Mouse (Mus musculus): ENCODE measurements around the gene Tmem151a.
"Not testable (repeated sequence)": the region's sequence is repeated elsewhere in the genome, so short reads cannot be mapped to it uniquely, and the experiment has no call there.

The Tmem151a gene

GRCm38 (mm10) chr19:5094746-5095417, 9.6 kb upstream of the Tmem151a start:
- CTCF ChIA-PET: no interaction called here

- CTCF ChIA-PET: no interaction called here
These were observed 8.9 kb upstream of the Tmem151a start for GRCm38 (mm10) chr19:5094243-5094632.

GRCm38 (mm10) chr19:5093481-5094242, 8.3 kb upstream of the Tmem151a start:
- CTCF ChIA-PET: no interaction called here

- CTCF ChIA-PET: no interaction called here
These were observed 6.8 kb upstream of the Tmem151a start for GRCm38 (mm10) chr19:5092083-5092482.

- CTCF ChIA-PET: interaction anchor here (0.5 to 0.9 kb wide), 3 partner anchors 13 to 1751 kb away, joined by 3 to 7 read pairs (median 4); no protein-coding TSS in a partner anchor
These were observed 4.0 kb upstream of the Tmem151a start for GRCm38 (mm10) chr19:5089324-5089723.

- CTCF ChIA-PET: no interaction called here
These were observed 2.8 kb upstream of the Tmem151a start, which contains the start of gene Yif1a for GRCm38 (mm10) chr19:5087884-5088728. Gene Yif1a (plus strand): TSS chr19:5088538.

GRCm38 (mm10) chr19:5086533-5086932, 1.2 kb upstream of the Tmem151a start:
- CTCF ChIA-PET: not testable (repeated sequence)

- CTCF ChIA-PET: no interaction called here
These were observed 542 bp downstream of the Tmem151a start for GRCm38 (mm10) chr19:5084834-5085144.

- CTCF ChIA-PET: interaction anchor here (0.5 kb wide), 1 partner anchor 106 kb away, joined by 16 read pairs; no protein-coding TSS in a partner anchor
These were observed 1.1 kb downstream of the Tmem151a start for GRCm38 (mm10) chr19:5083961-5084833.

- CTCF ChIA-PET: interaction anchor here (0.5 kb wide), 1 partner anchor 602 kb away, joined by 4 read pairs; no protein-coding TSS in a partner anchor
These were observed 2.7 kb downstream of the Tmem151a start for GRCm38 (mm10) chr19:5082596-5082995.

- CTCF ChIA-PET: interaction anchor here (0.5 kb wide), 2 partner anchors 487 to 602 kb away, joined by 3 to 4 read pairs; no protein-coding TSS in a partner anchor
These were observed 3.3 kb downstream of the Tmem151a start for GRCm38 (mm10) chr19:5082005-5082404.

- CTCF ChIA-PET: interaction anchor here (0.7 to 0.9 kb wide), 2 partner anchors 59 to 62 kb away, joined by 4 to 6 read pairs; no protein-coding TSS in a partner anchor
These were observed 6.1 kb downstream of the Tmem151a start for GRCm38 (mm10) chr19:5079279-5079678.

- CTCF ChIA-PET: interaction anchor here (0.5 to 0.6 kb wide), 2 partner anchors 44 to 183 kb away, joined by 3 read pairs; no protein-coding TSS in a partner anchor
These were observed 11.8 kb downstream of the Tmem151a start for GRCm38 (mm10) chr19:5073518-5073917.

- CTCF ChIA-PET: no interaction called here
These were observed 12.3 kb downstream of the Tmem151a start for GRCm38 (mm10) chr19:5073028-5073427.

GRCm38 (mm10) chr19:5072389-5073019, 12.8 kb downstream of the Tmem151a start:
- CTCF ChIA-PET: interaction anchor here (0.6 kb wide), 1 partner anchor 68 kb away, joined by 3 read pairs; no protein-coding TSS in a partner anchor

GRCm38 (mm10) chr19:5071545-5072369, 13.6 kb downstream of the Tmem151a start:
- CTCF ChIA-PET: interaction anchor here (0.6 kb wide), 1 partner anchor 68 kb away, joined by 3 read pairs; no protein-coding TSS in a partner anchor

- CTCF ChIA-PET: interaction anchor here (1.3 kb wide), 1 partner anchor 15 kb away, joined by 3 read pairs; no protein-coding TSS in a partner anchor
These were observed 14.3 kb downstream of the Tmem151a start for GRCm38 (mm10) chr19:5071077-5071476.

- CTCF ChIA-PET: interaction anchor here (1.3 kb wide), 1 partner anchor 14 kb away, joined by 3 read pairs; no protein-coding TSS in a partner anchor
These were observed 15.4 kb downstream of the Tmem151a start for GRCm38 (mm10) chr19:5069978-5070377.

GRCm38 (mm10) chr19:5069486-5069885, 15.8 kb downstream of the Tmem151a start:
- CTCF ChIA-PET: interaction anchor here (1.3 kb wide), 1 partner anchor 14 kb away, joined by 3 read pairs; no protein-coding TSS in a partner anchor
